Mouse (Mus musculus): ENCODE measurements around the gene Il6. TPM values are rescaled to one million over a fixed set of nuclear protein-coding genes. Genes with fewer than 3 reads are reported as not detected.
"Not testable (repeated sequence)": the region's sequence is repeated elsewhere in the genome, so short reads cannot be mapped to it uniquely, and the experiment has no call there.

The Il6 gene
- polyA plus RNA-seq, 1 experiment, result 0.20 TPM

DNA sequence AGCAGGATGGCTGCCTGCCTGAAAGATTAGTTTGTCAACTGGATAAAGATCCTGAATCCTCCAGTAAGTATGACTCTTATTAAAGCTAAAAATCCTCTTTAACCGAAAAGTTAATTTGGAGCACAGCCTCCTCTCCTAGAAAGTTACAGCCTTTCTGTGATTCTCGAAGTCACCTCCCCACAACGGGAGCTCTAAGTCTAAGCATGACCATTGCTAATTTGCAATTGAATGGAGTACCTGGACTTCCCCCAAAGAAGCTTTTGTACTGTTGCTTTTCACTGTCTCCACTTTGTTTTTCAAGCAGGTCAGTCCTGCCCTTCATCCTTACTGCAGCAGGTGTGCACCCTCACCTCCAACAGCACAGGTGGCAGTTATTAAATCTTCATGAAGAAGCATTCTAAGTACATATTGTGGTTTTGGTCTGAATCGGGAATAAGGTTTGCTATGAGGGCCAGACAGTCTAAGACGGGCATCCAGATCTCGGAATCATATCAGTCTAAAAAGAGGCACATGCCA is 45.4 kb downstream of the Il6 start:
- DNase-seq, result no peak
- H3K27me3 ChIP-seq (ENCODE audit: control insufficient read depth, insufficient read depth, low read length), result no peaks in the 10 kb centered on the region
- WGBS, result 94% methylated on average over 6 of the region's 6 CpGs
- H3K4me1 ChIP-seq (replicated peaks; ENCODE audit: control insufficient read depth, insufficient read depth, low read length), result no peaks in the 10 kb centered on the region
- H3K27ac ChIP-seq (ENCODE audit: control insufficient read depth, insufficient read depth, low read length), result no peak overlapping the region
- H3K36me3 ChIP-seq (ENCODE audit: control insufficient read depth, insufficient read depth, low read length), result peaks cover 27% of the 10 kb centered on the region
- no peak overlapping the region for H3K4me3 ChIP-seq (ENCODE audit: control insufficient read depth, insufficient read depth, low read length)
- TF ChIP-seq POLR2A (IDR thresholded peaks at IDR 0.05; ENCODE audit: control insufficient read depth, extremely low read depth, insufficient read depth, low read length, poor library complexity) (no peak), CTCF (IDR thresholded peaks at IDR 0.05; ENCODE audit: borderline replicate concordance, control insufficient read depth, extremely low read depth, insufficient read depth, low read length, poor library complexity) (no peak)

DNA sequence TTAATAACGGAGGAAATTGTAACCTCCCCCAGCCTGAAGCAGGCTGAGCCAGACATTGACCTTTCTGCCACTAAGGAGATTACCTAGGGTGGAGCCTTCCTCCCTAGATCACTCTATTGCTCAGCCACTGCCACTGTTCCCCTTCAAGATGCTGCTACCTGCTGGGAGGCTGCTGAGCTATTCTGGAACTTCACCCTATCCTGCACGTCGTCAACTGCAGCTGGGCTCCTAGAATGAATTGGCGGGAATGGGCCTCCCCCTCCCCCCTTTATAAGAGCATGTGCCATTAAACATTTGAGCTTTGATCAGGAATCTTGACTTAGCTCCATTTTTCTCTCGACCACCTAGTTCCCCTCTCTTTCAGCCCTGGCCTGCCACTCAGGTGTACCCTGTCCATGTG is 46.7 kb downstream of the Il6 start:
- not testable (repeated sequence) for H3K27ac ChIP-seq (ENCODE audit: control insufficient read depth, insufficient read depth, low read length); H3K4me3 ChIP-seq (ENCODE audit: control insufficient read depth, insufficient read depth, low read length); H3K4me1 ChIP-seq (replicated peaks; ENCODE audit: control insufficient read depth, insufficient read depth, low read length); H3K27me3 ChIP-seq (ENCODE audit: control insufficient read depth, insufficient read depth, low read length); DNase-seq
- WGBS, result 96% methylated on average over 5 of the region's 5 CpGs
- peaks cover 37% of the 10 kb centered on the region for H3K36me3 ChIP-seq (ENCODE audit: control insufficient read depth, insufficient read depth, low read length)

DNA sequence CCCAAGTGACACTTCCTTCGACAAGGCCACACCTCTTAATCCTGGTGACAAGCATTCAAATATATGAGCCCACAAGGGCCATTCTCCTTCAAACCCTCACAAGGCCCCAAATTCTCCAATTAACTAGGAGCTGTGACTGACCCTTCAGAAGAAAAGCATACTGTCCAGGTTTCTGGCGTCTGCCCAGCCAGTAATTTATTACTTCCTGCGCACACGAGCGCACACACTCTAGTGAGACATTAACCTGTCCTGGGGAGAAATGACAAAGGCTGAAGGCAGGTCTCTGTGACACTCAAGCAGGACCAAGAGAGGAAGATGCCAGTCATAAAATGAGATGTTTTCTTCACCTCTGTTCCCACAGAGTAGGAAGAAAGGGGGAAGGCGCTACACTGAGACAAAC is 54.8 kb downstream of the Il6 start:
- TF ChIP-seq CTCF (IDR thresholded peaks at IDR 0.05; ENCODE audit: borderline replicate concordance, control insufficient read depth, extremely low read depth, insufficient read depth, low read length, poor library complexity), result no peak
- TF ChIP-seq POLR2A (IDR thresholded peaks at IDR 0.05; ENCODE audit: control insufficient read depth, extremely low read depth, insufficient read depth, low read length, poor library complexity), result no peak
- Histone ChIP-seq H3K27me3 (ENCODE audit: control insufficient read depth, insufficient read depth, low read length) (no peaks in the 10 kb centered on the region), H3K27ac (ENCODE audit: control insufficient read depth, insufficient read depth, low read length) (no peak overlapping the region), H3K36me3 (ENCODE audit: control insufficient read depth, insufficient read depth, low read length) (peaks cover 40% of the 10 kb centered on the region), H3K4me3 (ENCODE audit: control insufficient read depth, insufficient read depth, low read length) (no peak overlapping the region), H3K4me1 (replicated peaks; ENCODE audit: control insufficient read depth, insufficient read depth, low read length) (peaks cover 4% of the 10 kb centered on the region)
- no peak for DNase-seq
- WGBS, result 80% methylated on average over 6 of the region's 6 CpGs

Other genes with a start within 250 kb of the Il6 start
- 130 and 174 TPM in 2 replicates for gene Tyms, start 60.5 kb downstream of the Il6 start, polyA plus RNA-seq (2012; rRNA removed)
- 0.09 and 0.13 TPM in 2 replicates for gene Garem2, start 92.0 kb downstream of the Il6 start, polyA plus RNA-seq (2012; rRNA removed)
- gene 3110082J24Rik, start 93.0 kb downstream of the Il6 start, polyA plus RNA-seq (2012; rRNA removed), result not detected in 2 replicates
- gene Hadha, start 142.0 kb downstream of the Il6 start, polyA plus RNA-seq (2012; rRNA removed), result 73.8 and 80.5 TPM in 2 replicates
- 111 and 140 TPM in 2 replicates for gene Hadhb, start 142.1 kb downstream of the Il6 start, polyA plus RNA-seq (2012; rRNA removed)
- 0.30 and 0.31 TPM in 2 replicates for gene Adgrf3, start 192.6 kb downstream of the Il6 start, polyA plus RNA-seq (2012; rRNA removed)
- 32.2 and 33.4 TPM in 2 replicates for gene Selenoi, start 219.5 kb downstream of the Il6 start, polyA plus RNA-seq (2012; rRNA removed)